Mouse (Mus musculus) bone marrow macrophage, adult 2 months (primary cell): ENCODE data around the gene Thpo.

Experiments
- CTCF ChIP-seq: IDR thresholded peaks from 2 replicates; pipeline ENCODE4 v1.5.1; 2012; ENCODE audit warnings: low read depth, mild to moderate bottlenecking, low read length, moderate library complexity
- POLR2A ChIP-seq: IDR thresholded peaks from 2 replicates; pipeline ENCODE4 v1.6.1; 2012; ENCODE audit warnings: mild to moderate bottlenecking, low read depth, low read length, borderline replicate concordance

- TF ChIP-seq POLR2A (no peak), CTCF (no peak)
Measured at GRCm38 (mm10) chr16:20677380-20677779, 56.9 kb downstream of the Thpo start.
